Mouse (Mus musculus) cerebellum, adult 2 months (tissue): ENCODE data around the gene Mfsd5. TPM values are rescaled to one million over a fixed set of nuclear protein-coding genes. Genes with fewer than 3 reads are reported as not detected.

Source experiments
- DNase-seq, 2 experiments: peaks; one replicate each; pipeline ENCODE4 v3.0.0; 2021
- H3K27ac ChIP-seq: fragments of 200-500 bp; 2 replicates; pipeline ENCODE4 v1.5.1; 2012; ENCODE audit warnings: low read length, control low read depth, inconsistent platforms; ENCODE audit not compliant: insufficient read depth
- H3K27me3 ChIP-seq: fragments of 200-500 bp; 2 replicates; pipeline ENCODE4 v1.6.1; 2012; ENCODE audit warnings: inconsistent platforms, mild to moderate bottlenecking, low read length, moderate library complexity; ENCODE audit not compliant: control insufficient read depth, insufficient read depth
- H3K4me1 ChIP-seq: fragments of 200-500 bp; 2 replicates; pipeline ENCODE4 v1.6.1; 2011; ENCODE audit warnings: low read length; ENCODE audit not compliant: control insufficient read depth, insufficient read depth
- H3K4me3 ChIP-seq: fragments of 200-500 bp; replicated peaks from 2 replicates; pipeline ENCODE3; 2011; ENCODE audit warnings: mild to moderate bottlenecking, low read depth, low read length, control low read depth; ENCODE audit not compliant: insufficient read depth
- CTCF ChIP-seq: fragments of 200-500 bp; IDR thresholded peaks from 2 replicates; pipeline ENCODE4 v1.5.1; 2011; ENCODE audit warnings: low read depth, mild to moderate bottlenecking, control low read depth, low read length, moderate library complexity, borderline replicate concordance; ENCODE audit not compliant: insufficient read depth
- POLR2A ChIP-seq: fragments of 200-500 bp; IDR thresholded peaks from 2 replicates; pipeline ENCODE4 v1.6.1; 2011; ENCODE audit warnings: low read length, control low read depth, borderline replicate concordance; ENCODE audit not compliant: insufficient read depth
- WGBS: fragments of 180-500 bp; shearing (Covaris S2); methylation state at CpG from one replicate; pipeline ENCODE4 v1.1.7; 2018; 5-methylcytosine and 5-hydroxymethylcytosine counted together
- polyA plus RNA-seq: library from polyadenylated mRNA; depleted of rRNA; stranded (reverse); fragments of >200 nt; gene quantifications from 2 replicates; pipeline ENCODE4 v1.2.3, GENCODE M21; 2012

Mfsd5 gene
- polyA plus RNA-seq, 1 experiment, result 62.3 TPM

DNA sequence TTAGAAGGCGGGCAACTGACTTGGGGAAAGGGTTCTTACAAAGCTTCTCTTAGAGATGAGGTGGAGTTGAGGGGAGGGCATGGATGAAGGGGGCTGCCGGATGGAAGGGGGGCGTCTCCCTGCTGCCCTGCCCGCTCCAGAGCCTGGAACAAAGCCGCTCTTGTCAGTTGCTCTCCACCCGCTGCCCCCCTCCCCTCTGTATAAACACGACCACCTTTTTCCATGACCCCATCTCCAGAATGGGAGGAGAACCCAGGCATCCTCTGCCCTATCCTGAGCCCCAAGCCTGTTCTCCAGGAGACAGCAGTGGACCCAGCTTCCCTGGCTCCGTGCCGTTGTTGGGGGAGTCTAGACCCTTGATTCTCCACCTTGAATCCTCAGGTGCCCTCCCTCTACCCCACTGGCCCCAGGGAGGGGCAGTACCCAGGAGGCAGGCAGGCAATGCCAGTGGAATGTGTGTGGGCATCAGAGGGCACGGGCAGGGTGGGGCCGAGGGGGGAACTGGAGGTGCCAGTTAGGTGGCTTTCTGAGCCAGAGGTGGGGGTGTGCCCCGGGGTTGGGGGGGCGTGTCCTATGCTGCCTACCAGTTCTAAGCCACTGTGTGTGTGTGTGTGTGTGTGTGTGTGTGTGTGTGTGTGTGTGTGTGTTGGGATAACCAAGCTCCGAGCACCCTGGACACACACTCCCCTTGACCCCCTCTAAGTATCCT, 23.6 kb upstream of the Mfsd5 start:
- Histone ChIP-seq H3K4me1 (no peaks in the 10 kb centered on the region), H3K27ac (no peak overlapping the region), H3K4me3 (no peak overlapping the region), H3K27me3 (no peaks in the 10 kb centered on the region)
- TF ChIP-seq CTCF, result no peak
- TF ChIP-seq POLR2A, result no peak
- 64% methylated on average over 14 of the region's 14 CpGs for WGBS
- DNase-seq, result no peak

DNA sequence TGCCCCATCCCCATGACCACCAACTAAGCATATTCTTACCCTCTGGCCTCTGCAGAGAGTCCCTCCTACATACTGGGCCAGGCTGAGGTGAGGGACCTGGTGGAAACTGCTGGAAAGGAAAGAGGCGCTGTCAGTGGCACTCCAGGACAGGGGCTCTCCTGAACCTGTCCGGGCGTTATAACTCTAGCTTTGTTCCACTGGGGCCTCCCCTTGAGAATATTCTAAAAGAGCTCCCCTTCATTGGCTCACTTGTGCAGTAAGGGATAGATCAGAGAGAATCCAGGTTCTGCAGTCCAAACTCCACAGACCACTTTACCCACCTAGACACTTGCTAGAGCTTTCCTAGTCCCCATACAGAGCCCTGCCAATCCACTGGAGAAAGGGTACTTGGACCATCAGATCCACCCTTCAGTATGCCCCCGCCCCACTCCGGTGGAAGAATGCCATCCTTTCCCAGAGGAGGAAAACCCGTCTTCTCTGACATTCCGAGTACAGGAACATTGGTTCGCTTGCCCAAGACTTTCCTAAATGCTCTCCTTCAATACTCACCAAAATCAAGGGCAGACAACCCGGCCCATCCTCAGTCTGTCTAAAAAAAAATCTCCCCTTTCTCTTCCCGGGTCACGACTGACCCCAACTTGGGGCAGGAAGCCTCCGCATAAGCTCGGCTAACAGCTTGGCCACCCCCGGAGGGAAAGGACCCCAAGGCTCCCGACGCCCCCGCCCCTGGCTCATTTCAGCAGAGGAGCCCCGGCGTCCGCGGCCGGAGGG, 22.6 kb upstream of the Mfsd5 start:
- DNase-seq, result no peak
- Histone ChIP-seq H3K27me3 (no peaks in the 10 kb centered on the region), H3K4me1 (no peaks in the 10 kb centered on the region), H3K27ac (peak overlapping the region; percentile 22; the same call in 1 of the 2 replicates), H3K4me3 (peak overlapping the region; percentile 70)
- 12% methylated on average over 22 of the region's 22 CpGs for WGBS
- TF ChIP-seq CTCF (no peak), POLR2A (no peak)

DNA sequence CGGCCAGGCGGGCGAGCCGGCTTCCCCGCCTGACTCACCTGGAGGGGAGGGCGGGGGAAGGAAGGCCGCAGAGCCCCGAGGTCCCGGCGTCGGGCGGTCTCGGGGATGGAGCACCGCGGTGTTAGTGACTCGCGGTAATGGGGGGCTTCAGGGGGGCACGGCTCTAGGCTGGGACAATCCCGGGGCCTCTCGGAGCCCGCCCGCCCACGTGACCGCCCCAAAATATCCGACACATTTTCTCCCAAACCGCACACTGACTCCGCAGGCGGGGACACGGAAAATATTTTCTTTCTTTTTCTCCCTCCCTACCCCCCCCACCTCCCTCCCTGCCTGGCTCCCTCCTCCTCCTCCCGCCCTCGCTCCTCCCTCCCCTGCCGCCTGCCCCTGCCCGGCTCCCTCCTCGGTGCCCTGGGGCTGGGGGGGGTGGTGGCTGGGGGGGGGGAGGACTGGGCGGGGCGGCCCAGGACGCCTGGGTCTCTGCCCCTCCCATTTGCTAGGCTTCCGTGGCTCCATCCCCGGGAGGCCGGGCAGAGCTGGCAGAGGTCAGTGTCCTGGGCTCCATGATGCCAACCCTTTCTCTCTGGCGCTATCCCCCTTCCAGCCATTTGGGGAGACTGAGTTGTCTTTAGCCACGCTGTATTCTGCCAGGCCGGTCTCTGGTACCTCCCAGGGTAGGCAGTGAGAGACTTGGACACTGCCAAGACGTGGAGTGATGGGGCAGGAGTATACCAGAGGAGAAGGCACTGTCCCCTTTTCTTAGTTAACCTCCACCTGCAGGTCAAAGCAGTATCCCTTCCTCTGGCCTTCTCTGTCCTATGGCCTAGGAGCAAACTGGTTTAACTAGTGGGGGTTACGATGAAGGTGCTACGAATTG, 21.8 kb upstream of the Mfsd5 start, which contains the start of gene Rarg:
Gene Rarg (minus strand): TSS at position 316 of the 874 bp plus-strand sequence.
- Histone ChIP-seq H3K4me3 (peak within 1 kb of the TSS; percentile 70), H3K4me1 (no peaks in the 10 kb centered on the region), H3K27me3 (no peaks in the 10 kb centered on the region), H3K27ac (peak within 1 kb of the TSS; percentile 75)
- DNase-seq, result peak; percentile 67 to 76
- WGBS, result 1% methylated on average over 39 of the region's 46 CpGs
- TF ChIP-seq POLR2A (0 out of 2 replicates have a peak, but pooled peaks have one; percentile 32), CTCF (no peak)

- peak; percentile 48 to 50 for DNase-seq
- H3K27ac ChIP-seq, result 0 out of 2 replicates have a peak overlapping the region, but pooled peaks have one; percentile 75
- peak overlapping the region; percentile 70 for H3K4me3 ChIP-seq
These were observed 21.2 kb upstream of the Mfsd5 start for GRCm38 (mm10) chr15:102258076-102258470.

DNA sequence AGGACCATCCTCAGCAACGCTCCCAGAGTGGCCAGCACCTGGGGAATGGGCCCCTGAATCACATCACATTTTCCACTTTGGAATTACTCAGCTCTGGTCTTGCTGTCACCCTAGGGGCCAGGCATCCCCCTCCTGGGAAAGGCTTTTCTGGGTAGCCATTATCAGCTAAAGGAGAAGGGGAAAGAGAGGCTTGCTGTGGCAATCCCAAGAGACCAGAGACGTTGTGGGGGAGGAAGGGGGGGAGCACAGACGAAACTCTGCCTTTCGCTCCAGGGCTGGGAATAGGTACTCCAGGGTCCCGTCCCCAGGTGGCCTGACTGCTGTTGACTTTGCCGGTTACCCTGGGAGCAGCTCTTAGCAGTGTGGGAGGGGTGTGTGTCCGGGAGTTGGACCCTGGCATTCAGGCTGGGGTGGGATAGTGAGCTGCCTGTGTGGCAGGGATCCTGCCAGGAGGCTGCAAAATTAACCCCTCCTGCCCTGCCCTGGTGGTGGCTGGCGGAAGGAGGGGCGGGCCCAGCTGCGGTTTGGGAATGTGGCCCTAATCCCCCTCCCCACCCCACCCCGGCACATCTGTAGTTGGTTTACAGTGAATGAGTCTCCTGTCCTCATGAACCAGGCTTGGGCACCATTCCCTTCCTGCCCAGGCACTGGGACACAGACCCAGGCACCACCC, 20.5 kb upstream of the Mfsd5 start:
- Histone ChIP-seq H3K4me1 (no peaks in the 10 kb centered on the region), H3K27me3 (no peaks in the 10 kb centered on the region), H3K27ac (no peak overlapping the region), H3K4me3 (no peak overlapping the region)
- WGBS, result 39% methylated on average over 11 of the region's 11 CpGs
- TF ChIP-seq POLR2A, result no peak
- TF ChIP-seq CTCF, result no peak
- no peak for DNase-seq

More at GRCm38 (mm10) chr15:102258076-102258470, 21.2 kb upstream of the Mfsd5 start:
- WGBS, result 18% methylated on average over 12 of the region's 12 CpGs
- TF ChIP-seq CTCF (no peak), POLR2A (no peak)
- H3K4me1 ChIP-seq, result no peaks in the 10 kb centered on the region
- no peaks in the 10 kb centered on the region for H3K27me3 ChIP-seq

- 46% methylated on average over 7 of the region's 7 CpGs for WGBS
- H3K27me3 ChIP-seq, result no peaks in the 10 kb centered on the region
- no peak overlapping the region for H3K4me3 ChIP-seq
- no peaks in the 10 kb centered on the region for H3K4me1 ChIP-seq
- no peak for TF ChIP-seq POLR2A
- TF ChIP-seq CTCF, result no peak
- H3K27ac ChIP-seq, result no peak overlapping the region
- DNase-seq, result no peak
These were observed 16.7 kb upstream of the Mfsd5 start for GRCm38 (mm10) chr15:102262582-102262981.

DNA sequence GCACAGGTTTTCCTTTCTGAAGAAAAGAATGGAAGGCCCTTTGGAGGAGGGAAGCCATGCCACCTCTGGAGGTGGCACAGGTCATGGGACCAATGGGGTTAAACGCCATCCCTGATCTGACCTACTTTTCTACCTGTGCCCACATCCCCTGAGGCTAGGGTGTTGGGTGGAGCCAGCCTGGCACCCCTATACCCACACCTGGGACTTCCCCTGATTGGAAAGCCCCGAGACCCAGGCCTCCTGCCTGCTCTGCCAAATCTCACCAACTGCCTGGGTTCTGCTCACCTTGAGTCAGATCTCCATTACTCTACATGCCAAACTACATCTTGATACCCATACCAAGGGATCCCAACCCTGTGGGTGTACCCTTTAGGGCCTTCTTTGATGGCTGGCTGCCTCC, 16.2 kb upstream of the Mfsd5 start:
- H3K4me3 ChIP-seq, result no peak overlapping the region
- no peaks in the 10 kb centered on the region for H3K4me1 ChIP-seq
- H3K27me3 ChIP-seq, result no peaks in the 10 kb centered on the region
- WGBS, result 72% methylated on average over 2 of the region's 2 CpGs
- TF ChIP-seq CTCF (no peak), POLR2A (no peak)
- DNase-seq, result no peak
- H3K27ac ChIP-seq, result no peak overlapping the region
